Mouse (Mus musculus) splenic B cell, adult 2 months (primary cell): Measurements from ENCODE around the gene L3mbtl1.
"Not testable (repeated sequence)": the region's sequence is repeated elsewhere in the genome, so short reads cannot be mapped to it uniquely, and the experiment has no call there.

Experiments
- DNase-seq: peaks from one replicate; pipeline ENCODE4 v3.0.0-alpha.2; 2011; ENCODE audit warnings: low read depth, low spot score
- H3K27me3 ChIP-seq: 2 replicates; pipeline ENCODE4 v1.6.1; 2012; ENCODE audit warnings: mild to moderate bottlenecking, low read length, moderate library complexity, mixed read lengths; ENCODE audit not compliant: control insufficient read depth, poor library complexity, insufficient read depth, severe bottlenecking
- H3K36me3 ChIP-seq: 2 replicates; pipeline ENCODE4 v1.6.1; 2012; ENCODE audit warnings: mild to moderate bottlenecking, low read length, moderate library complexity, mixed read lengths; ENCODE audit not compliant: control insufficient read depth, poor library complexity, insufficient read depth, severe bottlenecking

Gene L3mbtl1

DNA sequence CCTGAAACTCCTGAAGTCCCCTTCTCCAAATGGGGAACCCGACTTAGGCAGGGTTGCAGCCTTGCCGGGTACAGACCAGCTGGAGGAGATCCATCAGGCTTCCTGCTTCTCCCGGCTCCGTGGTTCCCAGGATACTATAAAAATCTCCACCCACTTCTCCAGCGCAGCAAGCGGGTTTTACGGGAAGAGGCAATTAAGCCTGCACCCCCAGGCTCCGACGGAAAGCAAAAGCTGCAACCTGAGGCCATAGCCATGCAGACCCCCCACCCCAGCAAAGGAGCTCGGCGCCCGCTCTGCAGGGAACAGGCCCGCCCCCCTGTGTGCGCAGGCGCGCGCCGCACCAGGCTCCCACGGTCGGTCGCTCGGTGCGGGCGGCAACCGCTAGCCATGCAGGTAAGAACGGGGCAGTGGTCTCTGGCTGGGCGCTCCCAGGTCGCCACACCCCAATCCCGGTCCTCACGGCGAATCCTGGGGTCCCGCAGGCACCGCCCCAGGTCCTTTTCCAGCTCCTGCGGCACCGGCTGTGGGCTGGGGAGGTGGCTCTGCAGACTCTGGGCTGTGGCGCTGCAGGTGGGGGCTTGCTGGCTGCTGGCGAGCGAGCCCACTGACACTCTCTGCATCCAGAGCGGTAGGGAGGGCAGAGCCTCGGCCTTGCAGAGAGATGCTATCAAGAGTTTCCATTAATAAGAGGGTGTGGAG lies at the start of gene L3mbtl1:
L3mbtl1 (plus strand) TSS at position 325 of the 699 bp plus-strand sequence.
- no peak for DNase-seq
- Histone ChIP-seq H3K27me3 (peaks cover 3% of the 10 kb centered on the region; the same call in 1 of the 2 replicates), H3K36me3 (peaks cover 7% of the 10 kb centered on the region)

DNA sequence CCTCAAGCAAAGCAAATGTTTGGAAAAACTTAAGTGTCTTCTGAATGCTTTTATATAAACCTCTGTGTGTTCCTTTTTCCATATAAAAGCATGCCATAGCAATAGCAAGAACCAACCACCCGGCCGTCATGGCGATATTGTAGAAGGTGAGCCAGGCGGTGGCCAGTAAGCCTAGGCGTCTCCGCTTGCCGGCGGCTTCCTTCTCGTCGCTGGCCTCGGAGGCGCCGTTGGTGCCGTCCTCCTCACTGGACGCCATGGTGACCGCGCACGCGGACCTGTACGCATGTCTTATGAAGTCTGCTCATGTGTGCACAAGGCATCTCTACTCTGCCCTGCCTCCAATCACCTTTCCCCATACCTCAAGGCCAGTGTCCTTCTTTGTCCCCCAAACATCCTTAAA lies 44.0 kb upstream of the L3mbtl1 start:
- not testable (repeated sequence) for DNase-seq, H3K36me3 ChIP-seq, H3K27me3 ChIP-seq

DNA sequence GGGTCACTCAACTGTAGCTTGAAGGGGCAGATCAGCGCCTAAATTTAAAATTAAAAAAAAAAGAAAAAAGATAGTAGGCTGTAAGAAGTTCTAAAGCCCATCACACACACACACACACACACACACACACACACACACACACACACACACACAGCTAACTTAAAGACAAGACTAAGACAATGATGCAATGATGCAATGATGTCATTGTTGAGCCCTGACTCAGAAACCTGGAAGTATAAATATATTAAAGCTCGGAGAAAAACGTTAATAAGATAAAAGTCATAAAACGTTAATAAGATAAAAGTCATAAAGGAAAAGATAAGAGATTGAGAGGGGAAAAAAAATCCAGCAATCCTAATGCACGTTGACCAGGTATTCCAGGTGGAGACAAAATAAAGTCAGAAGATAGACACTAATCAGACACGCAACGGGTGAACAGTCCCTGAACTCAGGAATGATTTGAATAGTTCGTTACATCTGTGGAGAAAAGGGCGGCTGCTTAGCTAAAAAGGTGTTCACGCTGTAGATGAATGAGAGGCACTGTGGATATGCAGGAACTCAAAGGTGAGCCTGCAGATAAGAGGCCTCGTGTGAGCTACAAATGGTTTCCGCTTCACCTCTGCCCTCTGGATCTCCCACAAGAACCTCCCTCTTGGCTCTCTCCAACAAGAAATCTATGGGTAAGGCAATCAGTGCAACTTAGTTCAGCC lies 43.2 kb upstream of the L3mbtl1 start:
- no peak for DNase-seq
- Histone ChIP-seq H3K36me3 (no peaks in the 10 kb centered on the region), H3K27me3 (no peaks in the 10 kb centered on the region)

DNA sequence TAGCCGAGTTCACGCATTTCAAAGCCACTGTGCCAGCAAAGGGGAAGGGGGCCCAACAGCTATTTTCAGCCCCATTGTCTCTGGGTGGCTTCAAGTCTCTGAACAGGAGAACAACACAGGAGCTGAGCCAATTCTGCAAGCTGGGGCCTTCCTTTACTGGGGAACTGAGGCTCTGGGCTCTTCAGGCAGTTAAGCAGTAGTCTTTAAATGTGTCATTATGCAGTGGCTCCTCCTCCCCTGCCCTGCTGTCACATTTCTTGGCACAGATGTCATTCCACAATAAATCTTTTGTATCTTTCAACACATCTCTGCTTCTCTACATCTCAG lies 42.7 kb upstream of the L3mbtl1 start:
- no peaks in the 10 kb centered on the region; the same call in 1 of the 2 replicates for H3K27me3 ChIP-seq
- no peak for DNase-seq

DNA sequence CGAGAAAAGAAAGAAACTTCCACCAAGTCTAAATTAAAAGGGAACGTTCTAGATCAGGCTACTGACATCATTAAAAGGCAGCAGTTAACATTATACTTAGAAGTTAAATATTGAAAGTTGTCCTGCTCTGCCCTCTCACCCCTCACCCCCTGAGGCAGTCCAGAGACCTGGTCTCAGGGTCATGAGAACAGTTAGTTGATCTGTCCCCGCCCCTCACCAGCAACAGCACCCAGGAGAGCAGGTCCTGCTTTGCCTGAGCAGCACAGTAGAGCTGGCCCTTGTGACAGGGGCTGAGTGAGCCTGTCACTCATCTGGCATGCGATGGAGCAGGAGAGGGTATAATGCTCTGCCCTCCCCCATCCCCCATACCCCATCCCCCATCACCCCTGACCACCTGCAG lies 37.4 kb upstream of the L3mbtl1 start:
- no peak for DNase-seq
- no peaks in the 10 kb centered on the region; the same call in 1 of the 2 replicates for H3K27me3 ChIP-seq
- H3K36me3 ChIP-seq, result no peaks in the 10 kb centered on the region

More for the DNA sequence above, 42.7 kb upstream of the L3mbtl1 start:
- H3K36me3 ChIP-seq, result no peaks in the 10 kb centered on the region

DNA sequence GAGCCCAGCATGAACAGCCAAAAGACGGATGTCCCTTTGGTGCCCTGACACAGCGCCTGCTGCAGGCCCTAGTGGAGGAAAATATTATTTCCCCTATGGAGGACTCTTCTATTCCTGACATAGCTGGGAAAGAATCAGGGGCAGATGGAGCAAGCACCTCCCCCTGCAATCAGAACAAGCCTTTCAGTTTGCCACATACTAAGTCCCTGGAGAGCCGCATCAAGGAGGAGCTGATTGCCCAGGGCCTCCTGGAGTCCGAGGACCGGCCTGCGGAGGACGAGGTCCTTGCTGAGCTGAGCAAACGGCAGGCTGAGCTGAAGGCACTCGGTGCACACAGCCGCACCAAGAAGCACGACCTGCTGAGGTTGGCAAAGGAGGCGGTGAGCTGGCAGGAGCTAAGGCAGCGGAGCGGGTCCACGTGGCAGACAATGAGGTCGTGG lies 35.2 kb upstream of the L3mbtl1 start:
- Histone ChIP-seq H3K36me3 (no peaks in the 10 kb centered on the region), H3K27me3 (no peaks in the 10 kb centered on the region; the same call in 1 of the 2 replicates)
- no peak for DNase-seq

DNA sequence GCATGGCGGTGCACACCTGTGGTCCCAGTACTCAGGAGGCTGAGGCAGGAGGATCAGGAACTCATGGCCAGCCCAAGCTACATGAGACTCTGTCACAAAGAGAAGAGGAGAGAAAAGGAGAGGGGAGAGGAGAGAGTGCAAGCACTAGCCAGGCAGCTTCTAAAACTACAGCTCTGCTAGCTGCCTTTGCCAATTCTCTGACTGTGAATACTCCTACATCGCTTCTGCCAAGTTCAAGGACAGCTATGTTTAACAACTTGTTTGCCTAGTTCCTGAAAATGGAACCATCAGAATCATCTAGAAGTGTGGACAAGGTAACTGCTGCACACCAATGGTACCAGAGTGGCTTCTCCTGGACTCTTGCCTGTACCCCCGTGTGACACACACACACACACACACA lies 29.2 kb upstream of the L3mbtl1 start:
- Histone ChIP-seq H3K27me3 (no peaks in the 10 kb centered on the region), H3K36me3 (no peaks in the 10 kb centered on the region)
- no peak for DNase-seq

DNA sequence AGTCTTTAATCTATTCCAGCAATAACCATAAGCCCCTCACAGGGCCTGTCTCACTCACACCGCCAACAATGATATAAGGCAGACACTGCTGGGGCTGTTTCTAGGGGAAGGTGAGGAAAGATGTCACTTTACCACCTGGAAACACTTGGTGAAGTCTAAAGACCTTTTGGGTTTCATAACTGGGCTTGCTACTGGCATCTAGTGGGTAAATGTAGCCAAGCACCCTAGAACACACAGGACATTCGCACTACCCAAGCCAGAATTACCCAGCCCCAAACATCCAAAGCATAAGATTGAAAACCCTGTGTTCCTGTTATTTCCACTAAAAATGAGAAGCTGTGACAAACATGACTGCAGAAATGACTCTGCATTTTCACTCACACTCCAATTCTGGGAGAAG lies 28.8 kb upstream of the L3mbtl1 start:
- H3K36me3 ChIP-seq, result no peaks in the 10 kb centered on the region
- no peak for DNase-seq
- H3K27me3 ChIP-seq, result no peaks in the 10 kb centered on the region

DNA sequence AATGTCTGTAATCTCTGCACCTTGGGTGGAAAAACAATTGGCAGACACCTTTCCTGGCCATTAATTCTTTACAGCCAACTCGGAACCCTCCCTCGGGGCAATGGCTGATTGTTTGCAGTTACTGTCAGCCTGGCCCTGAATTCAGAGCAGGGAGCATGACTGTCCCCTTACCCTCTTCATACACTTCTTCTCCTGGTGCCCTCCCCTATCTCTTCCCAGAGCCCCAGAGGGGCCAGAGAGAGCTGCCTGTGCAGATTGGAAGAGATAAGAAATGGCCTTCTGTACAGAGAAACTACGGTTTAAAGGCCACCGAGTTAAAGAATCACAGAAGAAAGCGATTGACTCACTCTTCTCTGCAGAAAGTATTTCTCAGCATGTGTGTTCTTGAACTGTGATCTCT lies 23.3 kb upstream of the L3mbtl1 start:
- H3K36me3 ChIP-seq, result no peaks in the 10 kb centered on the region
- no peak for DNase-seq
- H3K27me3 ChIP-seq, result no peaks in the 10 kb centered on the region

DNA sequence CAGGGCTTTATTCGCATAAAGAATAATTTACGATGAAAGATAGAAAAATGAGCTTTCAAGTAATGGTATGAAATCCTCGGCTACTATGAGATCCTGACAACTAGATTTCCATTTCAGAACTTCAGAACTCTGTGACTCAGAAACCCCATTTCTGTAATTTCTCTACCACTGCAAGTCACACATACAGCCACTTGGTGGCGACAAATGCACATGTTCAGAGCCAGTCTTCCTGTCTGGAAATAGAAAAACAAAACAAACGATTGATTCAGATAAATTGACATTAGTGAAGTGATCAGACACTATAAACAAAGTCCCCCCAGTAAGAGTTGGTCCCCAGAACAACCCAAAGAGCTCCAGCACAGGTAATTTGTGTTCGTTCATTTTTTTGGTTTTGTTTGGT lies 21.1 kb upstream of the L3mbtl1 start:
- Histone ChIP-seq H3K27me3 (no peaks in the 10 kb centered on the region), H3K36me3 (no peaks in the 10 kb centered on the region)
- DNase-seq, result peak; percentile 78

DNA sequence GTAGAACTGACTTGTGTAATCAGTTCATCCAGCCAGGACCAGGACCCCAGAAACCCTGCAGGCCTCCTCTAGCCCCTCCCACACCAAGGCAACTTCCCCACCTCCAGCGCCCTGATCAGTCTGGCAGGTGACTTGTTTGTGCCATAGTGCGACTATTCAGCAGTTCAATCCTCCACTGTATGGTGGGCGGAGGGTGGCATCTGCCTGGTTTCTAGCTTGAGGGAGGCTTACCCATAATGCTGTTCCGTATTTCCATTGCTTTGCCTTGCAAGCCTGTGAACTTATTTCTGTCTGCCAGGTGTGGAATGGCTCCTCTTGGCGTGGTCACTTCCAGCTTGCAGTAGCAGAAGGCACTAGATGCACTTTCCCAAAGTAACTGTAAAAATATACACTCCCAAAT lies 20.4 kb upstream of the L3mbtl1 start:
- DNase-seq, result no peak
- Histone ChIP-seq H3K27me3 (no peaks in the 10 kb centered on the region), H3K36me3 (no peaks in the 10 kb centered on the region)

DNA sequence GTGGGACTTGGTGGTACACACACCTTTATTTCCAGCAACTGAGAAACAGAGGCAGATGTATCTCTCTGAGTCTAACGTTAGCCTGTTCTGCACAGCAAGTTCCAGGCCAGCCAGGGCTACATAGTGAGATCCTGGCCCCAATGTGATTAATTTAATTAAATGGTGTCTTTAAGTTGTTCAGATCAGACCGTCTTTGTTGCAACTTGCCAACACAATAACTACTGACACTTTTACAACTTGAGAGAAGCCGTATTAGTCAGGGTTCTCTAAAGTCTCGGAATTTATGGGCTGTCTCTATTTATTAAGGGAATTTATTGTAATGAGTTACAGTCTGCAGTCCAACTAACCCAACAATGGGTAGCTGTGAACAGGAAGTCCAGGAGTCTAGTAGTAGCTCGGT lies 19.1 kb upstream of the L3mbtl1 start:
- DNase-seq, result no peak
- Histone ChIP-seq H3K36me3 (no peaks in the 10 kb centered on the region), H3K27me3 (no peaks in the 10 kb centered on the region)

DNA sequence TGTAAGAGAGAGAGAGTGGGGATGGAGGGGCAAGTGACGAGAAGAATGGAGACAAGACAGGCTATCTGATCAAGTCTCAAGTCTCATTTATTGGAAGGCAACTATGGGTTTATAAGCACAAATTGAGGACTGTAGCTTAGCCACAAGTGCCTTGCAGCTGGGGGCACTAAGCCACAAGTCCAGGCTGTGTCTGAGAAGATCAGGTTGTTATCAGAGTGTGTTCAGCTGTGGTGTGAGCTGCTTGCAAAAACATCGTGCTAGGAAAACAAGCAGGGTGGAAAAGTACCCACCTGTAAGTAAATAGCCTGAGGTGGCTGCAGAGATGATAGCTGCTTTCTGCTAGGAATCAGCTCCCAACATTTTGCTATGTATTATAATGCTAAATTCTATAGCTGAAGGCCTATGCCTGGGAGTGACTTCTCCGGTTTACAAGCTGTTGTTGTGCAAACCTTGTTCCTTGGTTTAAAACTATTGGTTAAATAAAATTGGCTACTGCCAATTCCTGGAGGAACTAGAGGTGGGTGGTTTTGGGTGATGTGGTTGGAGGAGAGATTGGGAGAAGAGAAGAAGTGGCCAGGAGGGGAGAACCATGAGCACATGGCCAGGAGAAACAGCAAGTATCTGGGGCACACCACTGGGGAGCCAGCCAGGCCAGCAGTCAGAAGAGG lies 15.2 kb upstream of the L3mbtl1 start:
- no peak for DNase-seq
- Histone ChIP-seq H3K36me3 (no peaks in the 10 kb centered on the region), H3K27me3 (no peaks in the 10 kb centered on the region)

DNA sequence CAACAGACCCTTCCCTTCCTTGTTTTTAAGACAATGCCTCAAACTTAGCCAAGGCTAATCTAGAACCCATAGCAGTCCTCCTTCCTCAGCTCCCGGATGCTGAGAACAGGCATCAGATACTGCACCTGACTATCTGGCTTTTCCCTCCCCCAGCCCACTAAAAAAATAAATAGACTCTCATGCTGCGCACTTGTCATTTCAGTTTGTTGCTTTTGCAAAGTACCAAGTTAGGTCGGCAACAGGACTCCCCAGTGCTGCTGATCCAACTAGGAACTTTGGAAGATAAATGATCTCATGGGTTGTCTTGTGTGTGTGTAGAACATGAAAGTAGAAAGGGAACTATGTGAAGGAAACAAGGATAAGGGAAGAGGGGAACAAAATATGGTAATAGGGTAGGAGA lies 13.6 kb upstream of the L3mbtl1 start:
- H3K36me3 ChIP-seq, result peaks cover 12% of the 10 kb centered on the region
- no peak for DNase-seq
- no peaks in the 10 kb centered on the region for H3K27me3 ChIP-seq

DNA sequence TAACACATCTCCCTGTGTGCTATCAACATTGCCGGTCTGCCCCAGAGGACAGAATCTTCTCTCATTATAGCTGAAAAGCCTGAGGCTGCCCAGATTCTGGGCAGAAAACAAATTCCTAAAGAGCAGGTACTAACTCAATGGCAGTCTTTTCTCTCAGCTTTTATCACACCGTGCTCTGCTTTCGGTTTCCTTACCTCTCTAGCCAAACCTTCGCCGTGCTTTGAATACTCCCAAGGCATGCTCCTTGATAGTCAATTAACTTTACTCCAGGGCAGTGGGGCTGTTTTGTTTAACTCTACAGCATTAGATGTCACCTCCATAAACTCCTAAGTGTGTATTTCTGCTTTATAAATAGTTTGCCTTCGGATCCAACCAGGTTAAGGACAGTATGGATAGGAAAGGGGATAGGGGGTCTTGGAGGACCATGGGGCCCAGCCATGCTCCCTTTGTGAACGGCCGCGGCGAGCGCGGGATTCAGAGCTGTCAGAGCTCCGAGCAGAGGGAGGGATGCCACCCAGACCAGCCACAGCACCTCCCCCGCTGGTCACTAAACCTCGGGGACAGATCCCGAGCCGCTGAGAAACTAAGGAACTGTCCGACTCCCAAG lies 12.7 kb upstream of the L3mbtl1 start:
- Histone ChIP-seq H3K27me3 (no peaks in the 10 kb centered on the region), H3K36me3 (peaks cover 13% of the 10 kb centered on the region)
- DNase-seq, result peak; percentile 40
